Mouse (Mus musculus) spleen, adult 18-20 months (tissue): Measurements from ENCODE around the gene Prr14l.
"Not testable (repeated sequence)": the region's sequence is repeated elsewhere in the genome, so short reads cannot be mapped to it uniquely, and the experiment has no call there.

Source experiments
- DNase-seq, 2 experiments: peaks; one replicate each; pipeline ENCODE4 v3.0.0; 2022; ENCODE audit warnings: mixed read lengths in 2 of 2

Prr14l gene

GRCm38 (mm10) chr5:32853731-32854507, at the start of gene Prr14l:
Prr14l (minus strand) TSS chr5:32854256.
- peak; percentile 98 to 100 for DNase-seq

DNA sequence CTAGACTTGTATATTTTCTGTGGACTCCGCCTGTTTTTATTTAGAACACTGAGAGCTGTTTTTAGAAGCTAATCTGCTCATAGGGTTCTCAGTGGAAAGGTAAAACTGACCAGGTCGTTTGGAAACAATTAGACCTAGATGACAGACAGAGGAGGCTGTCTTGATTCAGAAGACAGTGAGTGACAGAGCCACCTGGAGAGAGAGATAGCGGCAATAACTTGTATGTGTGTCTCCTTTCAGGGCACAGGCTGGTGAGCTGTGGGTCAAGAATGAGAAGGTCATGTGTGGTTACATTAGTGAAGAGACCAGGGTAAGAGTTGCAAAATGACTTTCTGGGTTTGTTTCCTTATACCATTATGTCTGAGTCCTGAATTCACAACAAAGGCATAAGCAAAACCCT, 32.7 kb upstream of the Prr14l start:
- no peak for DNase-seq

DNA sequence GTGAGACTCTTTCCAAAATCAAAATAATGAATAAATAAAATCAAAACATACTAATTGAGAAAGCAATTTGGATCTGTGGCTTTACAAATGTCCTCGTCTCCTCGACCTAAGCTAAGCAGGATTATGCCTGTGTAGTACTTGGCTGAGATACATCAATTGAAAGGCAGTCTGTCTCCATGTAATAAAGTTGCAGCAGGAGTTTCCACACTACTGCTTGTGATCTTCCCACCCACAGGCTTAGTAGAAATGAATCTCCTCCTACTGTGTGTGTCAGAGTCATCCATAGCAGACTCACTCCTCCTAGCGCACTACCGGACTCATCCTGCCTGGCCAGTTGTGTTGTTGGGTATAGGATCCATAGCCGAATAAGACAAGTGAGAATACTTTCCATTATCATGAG, 18.3 kb upstream of the Prr14l start:
- no peak for DNase-seq

- peak in 1 of 2 experiments; percentile 7 for DNase-seq
Measured at GRCm38 (mm10) chr5:32869389-32870024, 15.5 kb upstream of the Prr14l start.

DNA sequence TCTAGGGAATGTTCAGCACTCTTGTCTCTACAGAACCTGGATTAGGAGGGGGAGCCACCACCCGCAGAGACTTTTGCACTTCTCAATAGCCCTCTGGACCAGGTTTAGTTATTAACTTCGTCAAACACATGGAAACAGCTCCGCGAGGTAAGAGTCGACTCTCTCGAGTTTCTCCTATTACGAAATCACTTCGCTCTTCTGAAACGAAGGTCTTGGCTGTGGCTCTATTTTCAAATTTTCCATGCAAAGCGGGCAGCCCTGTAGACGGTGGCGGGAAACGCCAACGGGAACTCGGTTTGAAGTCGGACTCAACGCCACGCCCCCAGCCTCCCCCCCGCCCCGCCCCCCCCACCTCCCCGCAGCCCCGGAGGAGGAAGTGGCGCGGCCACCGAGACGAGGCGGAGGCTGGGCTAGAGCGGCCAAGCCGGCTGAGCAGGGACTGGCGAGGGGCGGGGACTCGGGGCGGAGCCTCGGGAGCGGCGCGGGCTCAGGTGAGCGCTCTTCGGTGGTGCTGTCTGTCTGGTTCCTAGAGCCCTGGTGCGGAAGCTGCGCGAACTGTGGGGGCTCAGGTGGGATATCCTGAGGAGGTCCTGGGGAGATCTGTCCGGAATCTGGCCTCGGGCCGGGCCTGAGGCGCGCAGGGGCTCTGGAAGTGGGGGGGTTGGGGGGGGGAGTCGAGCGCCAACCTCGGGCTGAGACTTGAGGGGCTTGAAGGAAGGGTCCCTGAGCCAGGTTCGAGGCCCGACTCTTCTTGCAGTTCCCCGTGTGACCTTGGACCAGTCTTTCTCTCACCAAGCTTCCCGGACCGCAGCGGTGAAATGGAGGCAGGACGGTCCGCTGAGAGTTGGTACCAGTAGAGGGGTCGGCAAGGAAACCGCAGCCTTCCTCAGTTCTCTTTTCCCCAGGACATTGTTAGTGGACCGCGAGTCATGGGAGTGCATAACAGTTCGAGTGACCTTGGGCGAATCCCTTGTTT, 9.5 kb upstream of the Prr14l start, which contains the start of gene Depdc5:
Depdc5 (plus strand) TSS at position 449 of the 976 bp plus-strand sequence.
- DNase-seq: peak; percentile 94 to 95

DNA sequence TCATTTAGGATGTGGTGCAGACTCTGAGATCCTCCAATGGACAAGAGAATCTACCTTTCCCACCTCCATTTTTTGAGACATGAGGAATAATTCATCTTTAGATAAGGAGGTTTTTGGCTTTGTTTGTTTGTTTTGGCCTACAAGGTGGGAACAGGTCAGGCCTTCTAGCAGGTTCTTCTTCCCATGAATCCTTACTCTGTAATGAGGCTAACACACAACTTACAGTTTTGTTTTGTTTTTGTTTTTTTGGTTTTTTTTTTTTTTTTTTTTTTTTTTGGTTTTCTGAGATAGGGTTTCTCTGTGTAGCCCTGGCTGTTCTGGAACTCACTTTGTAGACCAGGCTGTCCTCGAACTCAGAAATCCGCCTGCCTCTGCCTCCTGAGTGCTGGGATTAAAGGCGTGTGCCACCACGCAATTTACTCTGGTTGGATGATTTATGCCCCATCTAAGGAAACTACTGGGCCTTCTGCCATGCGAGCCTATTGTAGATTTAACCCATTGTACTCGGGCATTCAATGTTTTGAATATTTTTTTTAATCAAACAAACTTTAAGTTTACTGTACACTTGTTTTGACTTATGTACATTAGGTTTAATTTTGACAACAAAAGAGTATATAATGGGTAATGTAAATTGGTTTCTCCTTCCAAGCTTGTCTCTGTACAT, 8.5 kb upstream of the Prr14l start:
- no peak for DNase-seq

GRCm38 (mm10) chr5:32861082-32861481, 7.0 kb upstream of the Prr14l start:
- no peak for DNase-seq

GRCm38 (mm10) chr5:32857781-32858220, 3.7 kb upstream of the Prr14l start:
- peak in 1 of 2 experiments; percentile 24 for DNase-seq

GRCm38 (mm10) chr5:32855274-32855673, 1.2 kb upstream of the Prr14l start:
- not testable (repeated sequence) for DNase-seq

- no peak for DNase-seq
Measured at GRCm38 (mm10) chr5:32854818-32855217, 762 bp upstream of the Prr14l start.

DNA sequence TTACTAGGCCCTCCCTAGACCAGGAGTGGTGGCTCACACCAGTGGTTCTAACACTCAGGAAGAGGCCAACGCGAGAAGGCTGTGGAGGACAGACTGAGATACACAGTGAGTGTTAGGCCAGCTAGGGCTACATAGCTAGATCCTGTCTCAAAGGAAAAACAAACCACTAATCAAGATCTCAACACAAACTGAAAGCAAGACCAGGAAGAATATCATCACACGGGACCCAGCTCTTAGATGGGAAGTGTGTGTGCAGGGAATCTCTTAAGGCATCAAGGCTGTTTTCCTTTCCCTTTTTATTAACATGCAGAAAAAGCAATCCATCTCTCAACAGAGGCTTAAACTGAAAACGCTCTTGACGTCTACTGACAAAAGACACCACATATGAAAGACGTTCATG, 2.0 kb downstream of the Prr14l start:
- DNase-seq: no peak

GRCm38 (mm10) chr5:32849580-32849979, 4.5 kb downstream of the Prr14l start:
- not testable (repeated sequence) for DNase-seq

DNA sequence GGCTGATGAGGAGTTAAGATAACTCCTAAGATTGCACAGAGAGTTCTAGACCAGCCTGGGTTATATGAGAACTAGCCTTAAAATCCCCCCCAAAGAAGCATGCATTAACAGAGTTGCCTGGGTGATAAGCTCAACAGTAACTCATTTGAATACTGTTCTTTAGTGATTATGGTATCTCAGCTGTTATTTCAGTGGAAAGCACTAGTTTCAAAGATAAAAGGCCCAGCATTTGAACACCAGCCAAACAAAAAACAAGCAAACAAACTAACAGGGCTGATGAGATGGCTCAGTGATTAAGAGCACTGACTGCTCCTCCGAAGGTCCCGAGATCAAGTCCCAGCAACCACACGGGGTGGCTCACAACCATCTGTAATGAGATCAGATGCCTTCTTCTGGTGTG, 4.9 kb downstream of the Prr14l start:
- no peak for DNase-seq

DNA sequence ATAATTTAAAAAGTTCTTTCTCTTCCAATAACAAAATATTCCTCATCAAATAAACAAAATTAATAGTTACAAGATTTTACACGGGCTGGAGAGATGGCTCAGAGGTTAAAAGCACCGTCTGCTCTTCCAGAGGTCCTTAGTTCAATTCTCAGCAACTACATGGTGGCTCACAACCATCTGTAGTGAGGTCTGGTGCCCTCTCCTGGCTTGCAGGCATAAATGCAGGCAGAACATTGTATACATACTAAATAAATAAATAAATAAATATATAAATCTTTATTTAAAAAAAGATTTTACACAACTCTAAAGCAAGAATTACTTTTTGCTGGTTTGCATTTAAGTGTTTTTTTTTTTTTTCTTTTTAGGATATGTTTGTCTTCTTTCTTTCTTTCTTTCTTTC, 14.0 kb downstream of the Prr14l start:
- no peak for DNase-seq

DNA sequence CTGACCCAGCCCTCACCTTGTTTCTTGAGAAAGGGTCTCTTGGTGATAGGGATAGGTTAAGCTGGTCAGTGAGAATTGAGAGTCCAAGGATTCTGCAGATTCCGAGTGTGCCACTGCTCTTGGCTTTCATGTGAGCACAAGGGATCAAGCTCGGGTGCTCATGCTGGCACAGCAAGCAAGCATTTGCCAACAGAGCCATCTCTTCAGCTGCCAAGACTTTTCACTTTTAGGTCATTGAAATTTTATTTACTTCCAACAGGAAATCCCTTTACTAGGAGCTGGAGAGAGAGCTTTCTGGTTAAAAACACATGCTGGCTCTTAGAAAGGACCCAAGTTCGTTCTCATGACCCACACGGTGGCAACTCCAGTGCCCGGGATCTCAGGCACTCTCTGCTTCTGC, 17.1 kb downstream of the Prr14l start:
- DNase-seq: no peak

DNA sequence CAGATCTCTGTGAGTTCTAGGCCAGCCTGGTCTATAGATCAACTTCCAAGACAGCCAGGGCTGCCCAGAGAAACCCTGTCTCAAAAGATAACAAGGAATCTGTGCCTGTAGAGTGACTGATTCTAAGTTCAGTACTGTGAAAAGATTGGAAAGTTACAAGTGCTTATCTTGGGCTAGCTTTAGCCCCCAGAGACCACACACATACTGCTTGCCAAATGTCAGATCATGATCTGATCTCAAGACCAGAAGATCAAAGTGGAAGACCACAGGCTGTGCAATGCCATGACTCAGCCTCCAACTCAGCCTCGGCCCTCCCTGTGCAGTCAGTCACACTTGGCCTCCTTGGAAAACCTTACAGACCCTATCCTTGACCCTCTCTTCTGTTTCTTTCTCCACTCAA, 19.6 kb downstream of the Prr14l start:
- DNase-seq: no peak

GRCm38 (mm10) chr5:32830054-32830453, 24.0 kb downstream of the Prr14l start:
- DNase-seq: no peak

GRCm38 (mm10) chr5:32828766-32829165, 25.3 kb downstream of the Prr14l start:
- not testable (repeated sequence) for DNase-seq

DNA sequence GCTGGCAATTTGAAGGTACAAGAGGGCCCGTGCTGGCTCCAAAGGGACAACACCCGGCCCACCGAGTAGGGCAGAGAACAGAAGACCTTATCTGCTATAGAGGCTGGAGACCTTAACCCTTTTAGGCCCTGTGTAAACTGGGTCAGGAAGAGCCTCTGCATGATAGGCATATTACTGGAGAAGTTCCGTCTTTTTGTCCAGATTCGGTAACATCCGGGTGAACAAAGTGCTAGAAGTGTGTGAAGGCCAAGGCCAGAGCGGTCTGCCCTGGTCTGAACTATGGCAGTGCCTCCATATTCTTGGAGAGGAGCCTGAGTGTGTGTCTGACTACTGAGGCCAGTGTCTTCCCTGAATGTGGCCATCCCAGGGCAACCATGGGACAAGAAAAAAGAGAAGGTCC, 27.0 kb downstream of the Prr14l start, which contains the start of gene Gm20671:
Gm20671 (minus strand) TSS at position 101 of the 400 bp plus-strand sequence.
- DNase-seq: no peak

GRCm38 (mm10) chr5:32820471-32820870, 33.6 kb downstream of the Prr14l start:
- no peak for DNase-seq

DNA sequence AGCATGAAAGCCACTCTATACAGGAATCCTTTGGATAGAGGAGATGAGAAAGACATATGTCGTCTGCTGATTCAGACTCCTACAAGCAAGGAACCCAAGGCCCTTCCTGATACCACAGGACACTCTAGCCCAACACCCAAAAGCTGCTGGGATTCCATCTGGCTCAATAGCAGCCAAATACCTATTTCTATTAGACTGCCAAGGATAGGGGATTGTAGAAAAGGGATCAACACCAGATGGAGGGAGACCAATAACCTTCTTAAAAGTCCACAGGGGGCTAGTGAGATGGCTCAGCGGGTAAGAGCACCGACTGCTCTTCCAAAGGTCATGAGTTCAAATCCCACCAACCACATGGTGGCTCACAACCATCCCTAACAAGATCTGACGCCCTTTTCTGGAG, 38.7 kb downstream of the Prr14l start:
- DNase-seq: no peak

DNA sequence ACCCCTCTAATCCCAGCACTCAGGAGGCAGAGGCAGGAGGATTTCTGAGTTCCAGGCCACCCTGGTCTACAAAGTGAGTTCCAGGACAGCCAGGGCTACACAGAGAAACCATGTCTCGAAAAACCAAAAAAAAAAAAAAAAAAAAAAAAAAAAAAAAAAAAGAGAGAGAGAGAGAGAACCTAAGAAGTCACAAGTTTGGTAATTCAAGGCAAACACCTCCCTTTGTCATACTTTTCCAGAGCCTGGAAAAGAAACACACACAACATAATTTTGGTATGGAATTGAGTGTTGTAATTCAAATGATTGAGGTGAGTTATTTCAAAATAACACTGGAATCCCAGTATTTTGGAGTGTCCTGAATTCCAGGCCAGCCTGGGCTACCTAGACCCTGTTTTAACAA, 67.6 kb downstream of the Prr14l start:
- DNase-seq: not testable (repeated sequence)
